Mouse (Mus musculus): ENCODE results near the gene Hist1h2bj. TPM values are rescaled to one million over a fixed set of nuclear protein-coding genes. Genes with fewer than 3 reads are reported as not detected.

Gene Hist1h2bj
- polyA plus RNA-seq, 1 experiment from 2014 or later = 89.3 TPM

- DNase-seq (ENCODE audit: low spot score) = no peak
Observed at GRCm38 (mm10) chr13:22014411-22014845, 28.6 kb upstream of the Hist1h2bj start.

DNA sequence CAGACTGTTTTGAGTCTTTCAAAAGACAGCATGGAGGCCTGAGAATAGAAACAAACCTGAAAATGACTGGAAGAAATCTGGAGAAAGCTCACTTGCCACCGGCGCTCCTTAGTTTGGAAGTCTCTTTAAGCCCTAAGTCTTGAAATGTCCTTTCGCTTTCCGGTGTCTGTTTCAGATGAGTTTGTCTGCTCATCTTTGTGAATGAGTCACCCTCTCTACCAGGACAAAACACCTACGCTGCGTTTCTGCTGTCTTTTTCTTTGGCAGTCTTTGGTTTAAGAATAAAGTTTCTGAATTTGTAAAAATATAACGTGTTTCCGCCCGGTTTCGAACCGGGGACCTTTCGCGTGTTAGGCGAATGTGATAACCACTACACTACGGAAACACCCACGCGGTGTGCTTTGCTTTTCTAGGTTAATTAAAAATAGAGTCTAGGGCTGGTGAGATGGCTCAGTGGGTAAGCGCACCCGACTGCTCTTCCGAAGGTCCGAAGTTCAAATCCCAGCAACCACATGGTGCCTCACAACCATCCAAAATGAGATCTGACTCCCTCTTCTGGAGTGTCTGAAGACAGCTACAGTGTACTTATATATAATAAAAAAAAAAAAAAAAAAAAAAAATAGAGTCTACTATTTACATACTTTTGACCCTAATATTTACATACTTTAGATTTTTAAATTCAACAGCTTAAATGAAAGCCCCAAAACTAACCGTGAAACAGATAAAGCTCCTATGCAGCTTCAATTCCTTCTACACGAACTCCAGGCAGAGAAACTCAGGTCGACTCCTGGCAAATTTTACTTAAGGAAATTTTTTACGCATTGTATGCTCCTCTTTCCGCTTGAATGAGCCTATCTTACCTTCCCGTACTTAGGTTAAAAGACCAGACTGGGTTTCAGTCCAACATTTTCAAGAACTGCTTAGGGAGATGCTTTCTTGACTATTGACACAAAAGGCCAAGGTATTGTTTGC is 27.2 kb upstream of the Hist1h2bj start:
- peak; percentile 95 for DNase-seq (ENCODE audit: low spot score)

GRCm38 (mm10) chr13:22019934-22020835 is 22.8 kb upstream of the Hist1h2bj start:
- DNase-seq (ENCODE audit: low spot score) = peak; percentile 54

DNA sequence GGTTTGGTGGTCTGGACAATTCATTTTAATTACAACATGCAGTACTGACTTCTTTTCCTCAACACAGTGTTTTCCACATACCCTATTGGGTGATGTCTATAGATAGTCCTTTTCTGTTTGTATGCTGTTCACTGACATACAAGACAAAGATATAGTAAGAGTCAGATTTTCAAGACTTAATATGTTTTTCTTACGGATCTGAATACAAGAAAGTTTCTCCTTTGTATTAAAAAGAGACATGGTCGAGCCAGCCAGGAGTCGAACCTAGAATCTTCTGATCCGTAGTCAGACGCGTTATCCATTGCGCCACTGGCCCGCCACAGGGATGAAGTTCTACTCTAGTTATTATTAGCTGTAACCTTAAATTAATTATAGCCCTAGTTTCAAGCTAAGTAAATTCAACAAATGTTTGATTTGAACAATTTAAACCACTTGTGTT is 22.1 kb upstream of the Hist1h2bj start:
- DNase-seq (ENCODE audit: low spot score) = peak; percentile 64

DNA sequence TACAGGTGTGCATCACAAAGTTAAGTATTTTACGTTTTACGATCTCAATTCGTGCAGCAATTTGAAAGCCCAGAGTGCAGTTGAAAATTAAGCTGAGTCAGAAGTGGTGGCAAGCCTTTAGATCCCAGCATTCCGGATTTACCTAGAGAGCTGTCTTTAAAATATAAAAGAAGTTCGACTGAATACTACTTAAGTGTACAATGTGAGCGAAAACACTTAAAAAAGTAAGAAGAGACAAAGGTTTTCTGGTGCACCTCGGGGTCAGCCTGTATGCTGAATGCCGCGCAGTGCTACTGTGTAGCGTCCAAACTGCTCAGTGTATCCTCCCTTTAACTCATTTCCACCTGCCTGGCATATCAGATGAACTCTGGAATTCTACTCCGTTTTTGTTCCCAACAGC is 21.4 kb upstream of the Hist1h2bj start:
- peak; percentile 47 for DNase-seq (ENCODE audit: low spot score)

DNA sequence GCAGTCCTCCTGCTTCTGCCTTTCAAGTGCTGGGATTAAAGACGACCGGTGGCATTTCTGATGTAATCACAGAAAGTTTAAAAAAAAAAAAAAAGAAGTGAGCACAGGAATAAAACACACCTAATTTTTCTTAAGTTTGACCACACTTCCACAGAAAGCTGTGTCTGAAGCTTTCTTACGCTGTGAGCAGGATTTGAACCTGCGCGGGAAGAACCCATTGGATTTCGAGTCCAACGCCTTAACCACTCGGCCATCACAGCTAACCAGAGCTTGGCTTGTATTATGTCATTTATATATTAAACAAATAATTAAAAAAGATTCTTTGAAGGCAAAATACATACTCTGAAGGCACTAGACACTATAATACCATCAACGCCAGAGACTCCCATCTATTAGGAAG is 20.8 kb upstream of the Hist1h2bj start:
- DNase-seq (ENCODE audit: low spot score) = peak; percentile 83

DNA sequence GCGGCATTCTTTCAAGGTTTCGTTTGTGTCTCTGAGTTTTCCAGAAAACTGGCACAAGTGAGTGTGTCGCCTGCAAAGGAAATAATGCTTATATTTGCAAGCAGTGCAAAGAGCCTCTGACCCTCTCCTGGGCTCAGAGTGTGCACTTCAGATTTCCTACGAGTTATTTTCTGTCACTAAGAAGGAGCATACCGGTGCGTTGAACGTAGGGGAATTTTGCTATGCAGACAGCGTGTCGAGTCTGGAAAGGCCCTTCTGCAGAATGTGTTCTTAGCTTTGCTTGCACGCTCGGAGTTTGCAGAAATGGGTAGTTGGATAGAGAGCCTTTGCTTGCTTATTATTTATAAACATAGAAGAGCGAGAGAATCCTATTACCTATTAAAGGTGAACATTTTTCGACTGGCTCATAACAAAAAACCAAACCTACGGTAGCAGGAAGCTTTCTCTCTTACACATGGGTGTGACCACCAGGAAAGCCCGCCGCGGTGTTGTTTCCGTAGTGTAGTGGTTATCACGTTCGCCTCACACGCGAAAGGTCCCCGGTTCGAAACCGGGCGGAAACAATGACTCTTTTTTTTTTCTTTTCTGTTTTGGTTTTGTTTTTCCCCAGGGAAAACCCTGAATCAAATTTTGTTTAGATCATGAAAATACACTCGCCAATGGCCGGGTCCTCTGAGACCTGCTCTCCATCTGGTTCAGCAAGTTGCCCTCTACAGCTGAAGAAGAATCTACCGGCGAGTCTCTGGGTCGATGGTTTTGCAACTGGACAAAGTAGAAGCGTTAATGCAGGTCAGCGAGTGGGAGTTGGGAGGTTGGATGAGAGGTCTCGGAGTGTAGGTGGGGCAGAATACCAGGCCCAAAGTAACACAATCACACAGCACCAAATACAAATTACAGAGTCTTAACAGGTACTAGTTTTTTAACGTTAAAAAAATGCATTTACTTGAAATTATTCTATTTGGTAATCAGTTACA is 16.7 kb upstream of the Hist1h2bj start:
- peak; percentile 92 for DNase-seq (ENCODE audit: low spot score)

DNA sequence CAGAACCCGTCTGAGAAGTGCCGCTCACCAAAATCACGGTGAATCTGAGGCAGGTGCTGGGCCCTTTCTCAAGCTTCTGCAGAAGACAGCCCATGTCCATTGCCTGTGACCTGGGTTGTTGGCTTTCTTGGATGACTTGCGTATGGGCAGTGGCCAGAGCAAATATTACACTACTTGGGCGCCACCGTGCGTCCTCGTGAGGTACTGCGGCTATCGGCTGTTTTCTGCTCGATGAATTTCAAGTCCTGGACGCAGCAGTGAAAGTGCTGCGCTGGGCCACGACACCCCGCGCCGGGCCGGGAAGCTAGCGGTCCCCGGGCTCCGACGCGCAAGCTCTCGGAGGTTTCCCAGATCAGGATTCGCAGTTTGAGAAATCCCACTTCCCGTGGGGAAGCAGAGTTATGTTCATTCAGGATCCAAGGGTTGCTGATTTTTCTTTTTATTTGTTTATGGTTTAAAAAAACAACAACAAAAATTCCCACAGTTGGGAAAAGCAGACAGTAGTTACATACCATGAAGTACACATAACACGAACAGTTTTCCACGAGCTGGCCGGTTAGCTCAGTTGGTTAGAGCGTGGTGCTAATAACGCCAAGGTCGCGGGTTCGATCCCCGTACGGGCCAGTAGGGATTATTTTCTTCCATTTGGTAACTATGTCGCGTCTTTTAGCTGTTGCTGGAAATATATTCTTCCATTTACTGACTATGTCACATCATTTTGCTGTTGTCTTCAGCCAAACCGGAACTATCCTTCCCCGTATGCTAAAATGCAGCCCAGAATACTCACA is 14.1 kb upstream of the Hist1h2bj start:
- DNase-seq (ENCODE audit: low spot score) = peak; percentile 85

- peak; percentile 14 for DNase-seq (ENCODE audit: low spot score)
Observed at GRCm38 (mm10) chr13:22029928-22030327, 13.1 kb upstream of the Hist1h2bj start.

GRCm38 (mm10) chr13:22030493-22030892 is 12.5 kb upstream of the Hist1h2bj start:
- DNase-seq (ENCODE audit: low spot score) = peak; percentile 53

DNA sequence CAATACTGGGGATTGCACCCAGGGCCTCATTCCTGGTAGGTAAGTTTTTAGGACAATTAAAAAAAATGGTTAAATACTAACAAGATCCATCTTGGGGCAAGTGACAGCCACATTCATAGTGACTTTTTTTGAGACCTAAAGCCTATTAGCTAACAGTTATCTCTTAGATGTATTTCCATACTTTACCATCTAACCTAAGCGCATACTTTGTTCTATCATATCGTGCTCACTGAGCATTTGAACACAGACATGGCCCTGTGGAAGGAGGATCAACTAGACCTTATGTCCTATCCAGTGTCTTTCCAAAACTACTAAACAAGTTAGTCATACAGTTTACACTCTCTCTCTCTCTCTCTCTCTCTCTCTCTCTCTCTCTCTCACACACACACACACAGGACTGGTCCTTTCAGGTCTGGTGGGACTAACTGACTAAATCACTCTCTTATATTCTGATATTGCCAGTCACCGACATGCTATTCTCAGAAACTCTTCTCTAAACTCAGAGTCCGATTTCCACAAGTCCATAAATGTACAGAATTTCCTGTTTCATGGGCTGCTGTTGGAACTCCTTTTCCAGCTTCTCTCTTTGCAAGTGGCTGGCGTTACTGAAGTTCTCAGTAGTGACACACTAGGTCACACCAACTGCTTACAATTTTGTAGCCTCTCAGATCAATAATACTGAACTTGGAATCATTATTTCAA is 9.1 kb upstream of the Hist1h2bj start:
- DNase-seq (ENCODE audit: low spot score) = peak; percentile 14

DNA sequence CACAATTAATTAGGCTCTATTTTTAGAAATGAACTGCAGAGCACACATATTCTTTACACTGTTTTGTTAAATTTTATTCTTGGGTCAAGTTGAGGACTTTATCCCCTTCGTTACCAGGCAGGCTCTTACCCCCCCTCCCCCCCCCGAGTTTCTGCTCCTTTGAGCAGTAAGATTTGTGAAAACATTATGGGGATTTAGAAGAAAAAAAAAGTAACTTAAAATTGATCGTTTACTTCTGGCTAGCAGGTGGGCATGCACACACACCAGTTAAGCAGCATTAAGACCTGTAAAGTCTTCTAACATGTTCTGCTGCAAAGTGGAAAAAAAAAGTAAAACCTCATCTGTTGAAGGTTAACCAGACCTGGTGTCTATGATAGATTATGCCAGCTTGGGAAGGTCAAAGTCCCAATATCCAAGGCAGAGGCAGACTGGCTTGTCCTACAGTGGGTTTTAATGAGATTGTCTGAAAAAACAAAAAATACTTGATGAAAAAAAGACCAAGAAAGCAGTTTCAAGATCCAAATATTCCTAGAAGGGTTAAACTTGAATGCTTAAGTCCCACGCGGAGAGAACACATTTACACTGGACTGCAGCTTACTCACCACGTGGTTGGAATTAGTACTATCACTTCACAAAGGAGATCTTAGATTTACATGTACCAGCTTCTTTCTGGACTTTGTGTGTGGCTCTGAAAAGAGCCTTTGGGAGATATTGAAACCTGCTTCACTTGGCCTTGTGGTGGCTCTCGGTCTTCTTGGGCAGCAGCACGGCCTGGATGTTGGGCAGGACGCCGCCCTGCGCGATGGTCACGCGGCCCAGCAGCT is 8.4 kb upstream of the Hist1h2bj start:
- peak; percentile 27 for DNase-seq (ENCODE audit: low spot score)

DNA sequence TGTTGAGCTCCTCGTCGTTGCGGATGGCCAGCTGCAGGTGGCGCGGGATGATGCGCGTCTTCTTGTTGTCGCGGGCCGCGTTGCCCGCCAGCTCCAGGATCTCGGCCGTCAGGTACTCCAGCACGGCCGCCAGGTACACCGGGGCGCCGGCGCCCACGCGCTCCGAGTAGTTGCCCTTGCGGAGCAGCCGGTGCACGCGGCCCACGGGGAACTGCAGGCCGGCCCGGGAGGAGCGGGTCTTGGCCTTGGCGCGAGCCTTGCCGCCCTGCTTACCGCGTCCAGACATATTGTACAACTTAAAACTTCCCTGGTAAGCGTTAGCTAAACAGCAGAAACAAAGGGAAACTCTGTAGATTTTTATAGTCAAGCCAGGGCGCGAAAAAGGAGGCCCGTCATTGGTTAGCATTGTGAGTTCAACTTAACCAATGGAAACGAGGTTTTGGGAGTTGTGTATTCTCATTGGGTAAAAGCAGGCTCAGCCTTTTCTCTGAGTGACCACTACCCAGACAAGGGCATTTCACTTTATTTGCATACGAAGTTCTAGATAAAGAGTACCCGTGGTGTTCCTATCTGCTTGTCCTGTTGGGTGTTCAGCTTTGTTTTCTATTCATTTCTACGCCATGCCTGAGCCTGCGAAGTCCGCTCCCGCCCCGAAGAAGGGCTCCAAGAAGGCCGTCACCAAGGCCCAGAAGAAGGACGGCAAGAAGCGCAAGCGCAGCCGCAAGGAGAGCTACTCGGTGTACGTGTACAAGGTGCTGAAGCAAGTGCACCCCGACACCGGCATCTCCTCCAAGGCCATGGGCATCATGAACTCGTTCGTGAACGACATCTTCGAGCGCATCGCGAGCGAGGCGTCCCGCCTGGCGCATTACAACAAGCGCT is 7.5 kb upstream of the Hist1h2bj start, which contains the start of the genes Hist1h2ah and Hist1h2bk:
TSS of gene Hist1h2ah (minus strand) at position 302 of the 882 bp plus-strand sequence.
TSS of gene Hist1h2bk (plus strand) at position 604 of the 882 bp plus-strand sequence.
- peak; percentile 95 for DNase-seq (ENCODE audit: low spot score)

DNA sequence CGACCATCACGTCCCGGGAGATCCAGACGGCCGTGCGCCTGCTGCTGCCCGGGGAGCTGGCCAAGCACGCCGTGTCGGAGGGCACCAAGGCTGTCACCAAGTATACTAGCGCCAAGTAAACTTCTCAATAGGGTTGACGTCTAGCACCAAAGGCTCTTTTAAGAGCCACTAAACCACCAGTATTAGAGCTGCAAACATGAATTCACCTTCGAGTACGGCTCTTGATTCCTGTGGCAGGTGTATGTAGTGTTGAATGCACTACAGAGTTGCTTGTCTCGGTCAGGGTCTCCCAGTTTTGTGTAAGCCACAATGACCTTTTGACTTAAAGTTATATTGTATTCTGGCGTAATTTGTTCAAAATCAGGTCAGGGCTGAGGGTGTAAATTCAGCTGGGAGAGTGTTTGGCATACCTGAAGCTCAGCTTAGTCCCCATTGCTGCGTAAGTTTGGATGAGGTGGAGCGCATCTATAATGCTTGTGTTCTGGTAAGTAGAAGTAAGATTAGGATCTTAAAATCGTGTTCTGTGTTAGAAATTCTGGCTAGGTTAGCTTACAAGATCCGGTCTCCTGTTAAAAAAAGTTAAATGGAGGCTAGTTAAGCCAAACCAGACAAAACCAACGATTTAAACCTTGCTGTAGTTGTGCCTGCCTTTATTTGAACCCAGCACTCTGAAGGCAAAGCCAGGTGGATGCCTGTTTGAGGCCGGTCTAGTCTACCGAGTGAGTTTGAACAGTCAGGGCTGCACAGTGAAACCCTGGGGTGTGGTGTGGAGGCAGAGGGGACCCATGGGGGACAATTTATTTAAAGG is 6.7 kb upstream of the Hist1h2bj start:
- DNase-seq (ENCODE audit: low spot score) = peak; percentile 49

GRCm38 (mm10) chr13:22036986-22037385 is 6.0 kb upstream of the Hist1h2bj start:
- DNase-seq (ENCODE audit: low spot score) = no peak

DNA sequence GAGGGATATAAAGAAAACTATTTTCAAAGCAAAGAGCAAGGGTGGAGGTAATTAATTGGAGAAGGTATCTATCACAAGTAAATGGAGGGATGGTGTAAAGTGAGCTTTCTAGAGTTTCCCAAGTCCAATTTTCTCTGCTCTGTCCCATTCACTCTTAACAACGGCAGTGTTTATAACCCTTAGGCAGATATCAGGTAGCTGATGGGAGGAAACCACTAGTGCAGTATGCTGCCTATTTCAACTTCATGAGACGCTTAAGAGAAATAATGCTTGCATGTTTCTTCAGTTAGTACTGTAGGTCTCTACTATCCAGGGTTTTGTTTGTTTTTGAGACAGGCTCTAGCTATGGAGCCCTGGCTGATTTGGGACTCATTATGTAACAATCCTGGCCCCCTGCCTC is 5.6 kb upstream of the Hist1h2bj start:
- DNase-seq (ENCODE audit: low spot score) = no peak
